Mouse (Mus musculus) forebrain, embryonic 13.5 days (tissue): Measurements from ENCODE around the gene Nxph4. TPM values are rescaled to one million over a fixed set of nuclear protein-coding genes. Genes with fewer than 3 reads are reported as not detected.

Source experiments
- ATAC-seq: fragments of 200-750 bp; cut with Nextera tagmentation; 2 replicates; pipeline ENCODE4 v1.8.0; 2017
- H3K27ac ChIP-seq: fragments of 300-500 bp; sonication (generic); 2 replicates; pipeline ENCODE4 v1.5.1; 2015; ENCODE audit warnings: inconsistent platforms, mild to moderate bottlenecking, moderate library complexity
- H3K27me3 ChIP-seq: fragments of 300-500 bp; sonication (generic); 2 replicates; pipeline ENCODE4 v1.6.1; 2015; ENCODE audit warnings: mild to moderate bottlenecking, inconsistent platforms
- H3K36me3 ChIP-seq: fragments of 300-500 bp; sonication (generic); 2 replicates; pipeline ENCODE4 v1.6.1; 2015; ENCODE audit warnings: mild to moderate bottlenecking, inconsistent platforms; ENCODE audit not compliant: poor library complexity, severe bottlenecking
- H3K4me1 ChIP-seq: fragments of 300-500 bp; sonication (generic); 2 replicates; pipeline ENCODE4 v1.6.1; 2015; ENCODE audit warnings: inconsistent platforms
- H3K4me2 ChIP-seq: fragments of 300-500 bp; sonication (generic); 2 replicates; pipeline ENCODE4 v1.6.1; 2015; ENCODE audit warnings: inconsistent platforms, mild to moderate bottlenecking, moderate library complexity
- H3K4me3 ChIP-seq: fragments of 300-500 bp; sonication (generic); 2 replicates; pipeline ENCODE4 v1.5.1; 2015; ENCODE audit warnings: mild to moderate bottlenecking, inconsistent platforms
- H3K9ac ChIP-seq: fragments of 300-500 bp; sonication (generic); 2 replicates; pipeline ENCODE4 v1.6.1; 2015; ENCODE audit warnings: mild to moderate bottlenecking, inconsistent platforms
- H3K9me3 ChIP-seq: fragments of 300-500 bp; sonication (generic); replicated peaks from 2 replicates; pipeline ENCODE4 v1.6.1; 2016; ENCODE audit warnings: inconsistent platforms
- WGBS: fragments of 180-500 bp; shearing (Covaris S2); methylation state at CpG from one replicate; pipeline ENCODE4 v1.1.7; 2015; 5-methylcytosine and 5-hydroxymethylcytosine counted together
- polyA plus RNA-seq: library from polyadenylated mRNA; unstranded; fragments of >200 nt; fragmentation: Nextera tagmentation; extraction: Ambion mirVana; gene quantifications from 2 replicates; pipeline ENCODE4 v1.2.1, GENCODE M21; 2015

Gene Nxph4
- polyA plus RNA-seq, 1 experiment from 2014 or later, result 36.8 TPM

GRCm38 (mm10) chr10:127513501-127514091, 20.8 kb downstream of the Nxph4 start:
- Histone ChIP-seq H3K9me3 (no peaks in the 10 kb centered on the region), H3K27me3 (peaks cover 48% of the 10 kb centered on the region)
- WGBS, result 0% methylated on average over 16 of the region's 16 CpGs

GRCm38 (mm10) chr10:127512813-127513212, 21.5 kb downstream of the Nxph4 start:
- H3K36me3 ChIP-seq, result peaks cover 6% of the 10 kb centered on the region
- under 1% methylated on average over 27 of the region's 27 CpGs for WGBS
- peak overlapping the region; percentile 45 for H3K4me3 ChIP-seq
- ATAC-seq, result peak; percentile 17
- peak overlapping the region; percentile 89 for H3K4me2 ChIP-seq
- H3K27me3 ChIP-seq, result peaks cover 43% of the 10 kb centered on the region
- peaks cover 92% of the 10 kb centered on the region for H3K4me1 ChIP-seq
- peak overlapping the region; percentile 98 for H3K27ac ChIP-seq
- H3K9me3 ChIP-seq, result no peaks in the 10 kb centered on the region
- H3K9ac ChIP-seq, result peak overlapping the region; percentile 77

More at GRCm38 (mm10) chr10:127513501-127514091, 20.8 kb downstream of the Nxph4 start:
- H3K4me3 ChIP-seq, result peak overlapping the region; percentile 45
- peak overlapping the region; percentile 43 for H3K9ac ChIP-seq
- H3K4me1 ChIP-seq, result peaks cover 85% of the 10 kb centered on the region
- H3K27ac ChIP-seq, result peak overlapping the region; percentile 78
- peak overlapping the region; percentile 89 for H3K4me2 ChIP-seq
- H3K36me3 ChIP-seq, result peaks cover 14% of the 10 kb centered on the region
- no peak; the same call in 1 of the 2 replicates for ATAC-seq

- no peaks in the 10 kb centered on the region for H3K9me3 ChIP-seq
- H3K27me3 ChIP-seq, result peaks cover 44% of the 10 kb centered on the region
- peaks cover under 1% of the 10 kb centered on the region for H3K36me3 ChIP-seq
- 2% methylated on average over 7 of the region's 7 CpGs for WGBS
- no peak for ATAC-seq
- peak overlapping the region; percentile 77 for H3K9ac ChIP-seq
- H3K4me3 ChIP-seq, result peak overlapping the region; percentile 45
- peak overlapping the region; percentile 89 for H3K4me2 ChIP-seq
- H3K27ac ChIP-seq, result peak overlapping the region; percentile 98
- peaks cover 91% of the 10 kb centered on the region for H3K4me1 ChIP-seq
Observed at GRCm38 (mm10) chr10:127512307-127512666, 22.1 kb downstream of the Nxph4 start.

- Histone ChIP-seq H3K27me3 (peaks cover 45% of the 10 kb centered on the region), H3K9ac (peak overlapping the region; percentile 77), H3K4me2 (peak overlapping the region; percentile 89), H3K9me3 (no peaks in the 10 kb centered on the region), H3K27ac (peak overlapping the region; percentile 98), H3K4me3 (peak overlapping the region; percentile 45), H3K4me1 (peaks cover 86% of the 10 kb centered on the region), H3K36me3 (no peaks in the 10 kb centered on the region)
- WGBS, result 0% methylated on average over 30 of the region's 46 CpGs
- no peak for ATAC-seq
Observed at GRCm38 (mm10) chr10:127511634-127512306, 22.6 kb downstream of the Nxph4 start.

GRCm38 (mm10) chr10:127510895-127511617, 23.3 kb downstream of the Nxph4 start:
- H3K9me3 ChIP-seq, result no peaks in the 10 kb centered on the region
- H3K4me1 ChIP-seq, result peaks cover 79% of the 10 kb centered on the region
- 4% methylated on average over 11 of the region's 11 CpGs for WGBS
- H3K9ac ChIP-seq, result peak overlapping the region; percentile 77
- ATAC-seq, result no peak
- no peaks in the 10 kb centered on the region for H3K36me3 ChIP-seq
- peaks cover 39% of the 10 kb centered on the region for H3K27me3 ChIP-seq
- peak overlapping the region; percentile 45 for H3K4me3 ChIP-seq
- H3K27ac ChIP-seq, result peak overlapping the region; percentile 98
- peak overlapping the region; percentile 89 for H3K4me2 ChIP-seq

GRCm38 (mm10) chr10:127509837-127510701, 24.3 kb downstream of the Nxph4 start:
- Histone ChIP-seq H3K9me3 (no peaks in the 10 kb centered on the region), H3K4me1 (peaks cover 69% of the 10 kb centered on the region), H3K9ac (peak overlapping the region; percentile 59), H3K27me3 (peaks cover 29% of the 10 kb centered on the region), H3K36me3 (no peaks in the 10 kb centered on the region), H3K4me2 (peak overlapping the region; percentile 89), H3K27ac (peak overlapping the region; percentile 98), H3K4me3 (peak overlapping the region; percentile 38)
- ATAC-seq, result peak; percentile 28
- under 1% methylated on average over 17 of the region's 17 CpGs for WGBS

- Histone ChIP-seq H3K9ac (peak overlapping the region; percentile 59), H3K36me3 (no peaks in the 10 kb centered on the region), H3K27me3 (peaks cover 21% of the 10 kb centered on the region), H3K4me3 (peak overlapping the region; percentile 38), H3K4me2 (peak overlapping the region; percentile 89), H3K9me3 (no peaks in the 10 kb centered on the region), H3K4me1 (peaks cover 61% of the 10 kb centered on the region), H3K27ac (peak overlapping the region; percentile 98)
- ATAC-seq, result peak; percentile 71
- under 1% methylated on average over 35 of the region's 35 CpGs for WGBS
Observed at GRCm38 (mm10) chr10:127509051-127509836, 25.1 kb downstream of the Nxph4 start.

- peak overlapping the region; percentile 38; the same call in 1 of the 2 replicates for H3K4me3 ChIP-seq
- H3K4me1 ChIP-seq, result peaks cover 51% of the 10 kb centered on the region
- H3K9ac ChIP-seq, result no peak overlapping the region
- 2% methylated on average over 15 of the region's 15 CpGs for WGBS
- H3K9me3 ChIP-seq, result no peaks in the 10 kb centered on the region
- H3K27me3 ChIP-seq, result peaks cover 15% of the 10 kb centered on the region
- peak overlapping the region; percentile 89 for H3K4me2 ChIP-seq
- ATAC-seq, result no peak
- H3K27ac ChIP-seq, result peak overlapping the region; percentile 98; the same call in 1 of the 2 replicates
- H3K36me3 ChIP-seq, result peaks cover 6% of the 10 kb centered on the region; the same call in 1 of the 2 replicates
Observed at GRCm38 (mm10) chr10:127508239-127508638, 26.1 kb downstream of the Nxph4 start.

- Histone ChIP-seq H3K9ac (no peak within 1 kb of the TSS), H3K4me1 (no peaks in the 10 kb centered on the region), H3K27me3 (no peaks in the 10 kb centered on the region), H3K9me3 (no peaks in the 10 kb centered on the region), H3K27ac (no peak within 1 kb of the TSS), H3K36me3 (peaks cover 54% of the 10 kb centered on the region), H3K4me3 (no peak within 1 kb of the TSS), H3K4me2 (no peak within 1 kb of the TSS)
- no peak for ATAC-seq
- WGBS, result 86% methylated on average over 12 of the region's 13 CpGs
Observed at GRCm38 (mm10) chr10:127500894-127501893, 33.2 kb downstream of the Nxph4 start, which contains the start of gene Stac3. Gene Stac3 (plus strand): TSS chr10:127501686.

- WGBS, result 87% methylated on average over 4 of the region's 4 CpGs
- no peak for ATAC-seq
- peaks cover 65% of the 10 kb centered on the region for H3K36me3 ChIP-seq
Observed at GRCm38 (mm10) chr10:127500042-127500441, 34.3 kb downstream of the Nxph4 start.

More at GRCm38 (mm10) chr10:127500042-127500441, 34.3 kb downstream of the Nxph4 start:
- H3K4me3 ChIP-seq, result no peak overlapping the region
- no peak overlapping the region for H3K4me2 ChIP-seq
- H3K27me3 ChIP-seq, result no peaks in the 10 kb centered on the region
- no peak overlapping the region for H3K27ac ChIP-seq
- H3K4me1 ChIP-seq, result no peaks in the 10 kb centered on the region
- no peaks in the 10 kb centered on the region for H3K9me3 ChIP-seq
- no peak overlapping the region for H3K9ac ChIP-seq
